Mouse (Mus musculus): ENCODE measurements around the gene Pkig. TPM values are rescaled to one million over a fixed set of nuclear protein-coding genes. Genes with fewer than 3 reads are reported as not detected.
"Not testable (repeated sequence)": the region's sequence is repeated elsewhere in the genome, so short reads cannot be mapped to it uniquely, and the experiment has no call there.

The Pkig gene
- total RNA-seq, 4 experiments from 2014 or later = 112 to 128 (median 121) TPM

- DNase-seq (ENCODE audit: low spot score in 2 of 2) = no peak
Measured at GRCm38 (mm10) chr2:163643576-163643971, 14.6 kb upstream of the Pkig start.

GRCm38 (mm10) chr2:163644047-163644446 lies 14.1 kb upstream of the Pkig start:
- no peak for DNase-seq (ENCODE audit: low spot score in 2 of 2)

GRCm38 (mm10) chr2:163644575-163645385 lies 13.4 kb upstream of the Pkig start, which contains the start of gene Serinc3:
TSS of gene Serinc3 (minus strand) at chr2:163645131.
- peak; percentile 96 for DNase-seq (ENCODE audit: low spot score in 2 of 2)

GRCm38 (mm10) chr2:163645700-163646460 lies 12.3 kb upstream of the Pkig start:
- no peak for DNase-seq (ENCODE audit: low spot score in 2 of 2)

GRCm38 (mm10) chr2:163646461-163647080 lies 11.6 kb upstream of the Pkig start:
- no peak for DNase-seq (ENCODE audit: low spot score in 2 of 2)

- DNase-seq (ENCODE audit: low spot score in 2 of 2) = not testable (repeated sequence)
Measured at GRCm38 (mm10) chr2:163655699-163656098, 2.5 kb upstream of the Pkig start.

GRCm38 (mm10) chr2:163657486-163657885 lies 700 bp upstream of the Pkig start:
- no peak for DNase-seq (ENCODE audit: low spot score in 2 of 2)

GRCm38 (mm10) chr2:163658941-163659340 lies 755 bp downstream of the Pkig start:
- DNase-seq (ENCODE audit: low spot score in 2 of 2) = no peak

- no peak for DNase-seq (ENCODE audit: low spot score in 2 of 2)
Measured at GRCm38 (mm10) chr2:163659431-163659830, 1.2 kb downstream of the Pkig start.

- DNase-seq (ENCODE audit: low spot score in 2 of 2) = no peak
Measured at GRCm38 (mm10) chr2:163660103-163660701, 2.0 kb downstream of the Pkig start.

- DNase-seq (ENCODE audit: low spot score in 2 of 2) = peak; percentile 23 to 82
Measured at GRCm38 (mm10) chr2:163661371-163661850, 3.2 kb downstream of the Pkig start.

GRCm38 (mm10) chr2:163662076-163662475 lies 3.9 kb downstream of the Pkig start:
- DNase-seq (ENCODE audit: low spot score in 2 of 2) = no peak

- DNase-seq (ENCODE audit: low spot score in 2 of 2) = no peak
Measured at GRCm38 (mm10) chr2:163662698-163663221, 4.6 kb downstream of the Pkig start.

- no peak for DNase-seq (ENCODE audit: low spot score in 2 of 2)
Measured at GRCm38 (mm10) chr2:163663930-163664329, 5.7 kb downstream of the Pkig start.

GRCm38 (mm10) chr2:163667045-163667444 lies 8.9 kb downstream of the Pkig start:
- DNase-seq (ENCODE audit: low spot score in 2 of 2) = no peak

- DNase-seq (ENCODE audit: low spot score in 2 of 2) = no peak
Measured at GRCm38 (mm10) chr2:163670872-163671594, 12.8 kb downstream of the Pkig start.

GRCm38 (mm10) chr2:163674397-163674796 lies 16.2 kb downstream of the Pkig start:
- no peak for DNase-seq (ENCODE audit: low spot score in 2 of 2)

- DNase-seq (ENCODE audit: low spot score in 2 of 2) = peak in 1 of 2 experiments; percentile 72
Measured at GRCm38 (mm10) chr2:163675144-163675619, 17.0 kb downstream of the Pkig start.

GRCm38 (mm10) chr2:163675662-163676061 lies 17.5 kb downstream of the Pkig start:
- peak in 1 of 2 experiments; percentile 50 for DNase-seq (ENCODE audit: low spot score in 2 of 2)

- DNase-seq (ENCODE audit: low spot score in 2 of 2) = no peak
Measured at GRCm38 (mm10) chr2:163676321-163676720, 18.1 kb downstream of the Pkig start.
